Mouse (Mus musculus) heart, postnatal 0 days (tissue): ENCODE data around the gene Rnf26. TPM values are rescaled to one million over a fixed set of nuclear protein-coding genes. Genes with fewer than 3 reads are reported as not detected.

Experiments
- ATAC-seq: fragments of 200-750 bp; cut with Nextera tagmentation; 2 replicates; pipeline ENCODE4 v1.8.0; 2017; ENCODE audit warnings: low read depth, moderate number of reproducible peaks, moderate library complexity; ENCODE audit not compliant: insufficient read depth
- DNase-seq: peaks from one replicate; pipeline ENCODE4 v3.0.0-alpha.2; 2016; ENCODE audit warnings: low spot score
- H3K27ac ChIP-seq: fragments of 300-500 bp; sonication (generic); 2 replicates; pipeline ENCODE4 v1.5.1; 2014; ENCODE audit warnings: low read depth, mild to moderate bottlenecking
- H3K27me3 ChIP-seq: fragments of 300-500 bp; sonication (generic); 2 replicates; pipeline ENCODE4 v1.6.1; 2014; ENCODE audit warnings: low read length, mixed read lengths; ENCODE audit not compliant: control insufficient read depth, insufficient read depth
- H3K36me3 ChIP-seq: fragments of 300-500 bp; sonication (generic); replicated peaks from 2 replicates; pipeline ENCODE4 v1.6.1; 2014; ENCODE audit warnings: low read length, mixed read lengths; ENCODE audit not compliant: control insufficient read depth, insufficient read depth
- H3K4me1 ChIP-seq: fragments of 300-500 bp; sonication (generic); 2 replicates; pipeline ENCODE4 v1.6.1; 2014; ENCODE audit warnings: antibody characterized with exemption; ENCODE audit not compliant: control insufficient read depth, insufficient read depth
- H3K4me2 ChIP-seq: fragments of 300-500 bp; sonication (generic); 2 replicates; pipeline ENCODE4 v1.6.1; 2014; ENCODE audit warnings: low read depth, mild to moderate bottlenecking, low read length, moderate library complexity
- H3K4me3 ChIP-seq: fragments of 300-500 bp; sonication (generic); 2 replicates; pipeline ENCODE4 v1.5.1; 2014; ENCODE audit warnings: low read depth, low read length
- H3K9ac ChIP-seq: fragments of 300-500 bp; sonication (generic); replicated peaks from 2 replicates; pipeline ENCODE4 v1.6.1; 2014; ENCODE audit warnings: low read depth, low read length, mixed read lengths
- H3K9me3 ChIP-seq: fragments of 300-500 bp; sonication (generic); replicated peaks from 2 replicates; pipeline ENCODE4 v1.6.1; 2016; ENCODE audit warnings: low read length; ENCODE audit not compliant: control insufficient read depth
- CTCF ChIP-seq: IDR thresholded peaks from 2 replicates; pipeline ENCODE4 v1.5.1; 2016; ENCODE audit warnings: antibody characterized with exemption, control low read depth, low read depth
- EP300 ChIP-seq: IDR thresholded peaks from 2 replicates; pipeline ENCODE4 v1.6.1; 2016; ENCODE audit warnings: antibody characterized with exemption, low read depth
- WGBS: fragments of 180-500 bp; shearing (Covaris S2); extraction: QIAGEN DNeasy Blood & Tissue Kit; methylation state at CpG from one replicate; pipeline ENCODE4 v1.1.7; 2014; 5-methylcytosine and 5-hydroxymethylcytosine counted together
- polyA plus RNA-seq: library from polyadenylated mRNA; unstranded; fragments of >200 nt; fragmentation: Nextera tagmentation; extraction: Ambion mirVana; gene quantifications from 2 replicates; pipeline ENCODE4 v1.2.1, GENCODE M21; 2015
- total RNA-seq: library from RNA; depleted of rRNA; stranded (reverse); fragments of >200 nt; gene quantifications from 2 replicates; pipeline ENCODE4 v1.2.3, GENCODE M21; 2014; ENCODE audit warnings: low replicate concordance

Gene Rnf26
- total and polyA plus RNA-seq, 2 experiments from 2014 or later: 14.1 to 16.6 TPM

DNA sequence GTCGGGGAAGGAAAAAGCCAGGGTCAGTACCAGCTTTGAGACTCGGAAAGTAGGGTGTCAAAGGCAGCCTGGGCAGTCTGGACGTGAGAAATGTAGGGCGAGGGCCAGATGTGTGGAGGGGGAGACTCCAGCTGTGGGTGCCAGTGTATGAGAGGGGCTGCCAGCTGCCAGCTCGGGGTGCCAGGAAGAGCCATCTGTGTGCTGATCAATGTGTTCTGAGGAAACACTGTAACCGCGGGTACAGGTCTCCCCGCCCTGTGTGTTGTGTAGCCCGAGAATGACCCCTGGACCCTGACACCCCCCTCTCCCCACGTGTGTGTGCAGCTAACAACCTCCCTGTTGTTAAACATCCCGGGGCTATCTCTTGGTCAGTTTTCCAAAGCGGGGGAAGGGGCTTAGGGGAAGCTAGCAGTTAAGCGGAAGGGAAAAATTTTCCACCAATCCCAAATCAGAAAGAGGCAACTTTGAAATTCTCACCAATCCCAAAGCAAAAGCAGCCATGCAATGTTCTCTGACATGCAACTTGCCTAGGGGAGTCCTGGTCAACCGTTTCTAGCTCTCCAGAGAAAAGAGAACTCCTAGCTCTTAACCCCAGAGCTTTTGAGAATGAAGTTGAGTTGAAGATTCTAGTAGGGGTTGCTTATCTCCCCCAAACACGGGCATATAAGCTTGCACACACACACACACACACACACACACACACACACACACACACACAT, 45.9 kb downstream of the Rnf26 start:
- peak; percentile 4; the same call in 1 of the 2 replicates for ATAC-seq
- 2% methylated on average over 15 of the region's 15 CpGs for WGBS
- peak overlapping the region; percentile 39 for H3K27ac ChIP-seq

DNA sequence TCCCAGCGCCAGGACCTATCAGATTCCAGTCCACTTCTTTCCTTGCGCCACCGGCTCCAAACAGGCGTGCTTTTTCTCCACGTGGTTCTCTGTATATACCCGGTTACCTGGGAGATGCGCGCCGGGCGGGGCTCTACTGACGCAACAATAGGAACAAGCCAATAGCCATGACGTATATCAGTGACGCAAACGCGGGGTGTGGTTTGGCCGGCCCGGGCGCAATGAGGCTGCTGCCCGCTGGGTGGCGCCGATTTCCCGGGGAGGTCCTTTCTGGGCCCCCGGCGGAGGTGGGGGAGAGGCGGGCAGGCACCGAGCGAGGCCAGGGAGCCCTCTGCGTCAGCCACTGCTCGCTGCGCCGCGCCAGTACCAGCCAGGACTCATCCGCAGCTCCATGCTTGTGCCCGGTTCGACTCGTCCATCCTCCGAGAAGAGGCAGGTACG, 46.5 kb downstream of the Rnf26 start, which contains the start of gene Usp2:
Gene Usp2 (plus strand): TSS at position 237 of the 441 bp plus-strand sequence.
- DNase-seq (peak; percentile 98), ATAC-seq (peak; percentile 96)
- Histone ChIP-seq H3K9me3 (no peaks in the 10 kb centered on the region), H3K4me1 (peaks cover 22% of the 10 kb centered on the region), H3K4me2 (peak within 1 kb of the TSS; percentile 87), H3K4me3 (peak within 1 kb of the TSS; percentile 50), H3K9ac (peak within 1 kb of the TSS; percentile 49), H3K36me3 (no peaks in the 10 kb centered on the region), H3K27ac (peak within 1 kb of the TSS; percentile 39), H3K27me3 (no peaks in the 10 kb centered on the region)
- under 1% methylated on average over 38 of the region's 38 CpGs for WGBS
- peak; percentile 92 for TF ChIP-seq CTCF
- TF ChIP-seq EP300: peak; percentile 94

More for the DNA sequence above, 45.9 kb downstream of the Rnf26 start:
- Histone ChIP-seq H3K4me2 (peak overlapping the region; percentile 87), H3K4me3 (peak overlapping the region; percentile 50), H3K9me3 (no peaks in the 10 kb centered on the region), H3K27me3 (no peaks in the 10 kb centered on the region), H3K9ac (peak overlapping the region; percentile 49), H3K4me1 (peaks cover 28% of the 10 kb centered on the region), H3K36me3 (no peaks in the 10 kb centered on the region)
- no peak for TF ChIP-seq EP300
- no peak for TF ChIP-seq CTCF
- DNase-seq: peak; percentile 47

DNA sequence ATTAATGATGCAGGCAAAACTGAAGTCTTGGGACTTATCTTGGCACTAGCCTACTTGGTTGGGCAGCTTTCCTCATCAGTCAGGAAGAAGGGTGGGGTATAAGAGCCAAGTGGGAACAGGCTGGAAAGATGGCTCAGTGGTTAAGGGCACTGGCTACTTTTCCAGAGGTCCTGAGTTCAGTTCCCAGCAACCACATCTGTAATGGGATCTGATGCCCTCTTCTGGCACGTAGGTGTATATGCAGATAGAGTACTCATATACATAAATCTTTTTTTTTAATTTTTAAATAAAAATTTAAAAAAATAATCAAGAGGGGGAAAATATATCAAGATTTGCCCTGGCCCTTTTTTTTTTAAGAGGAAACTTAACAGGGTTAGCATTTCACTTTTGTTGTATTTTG, 48.1 kb downstream of the Rnf26 start:
- H3K27ac ChIP-seq: no peak overlapping the region
- ATAC-seq (no peak), DNase-seq (no peak)
- H3K4me2 ChIP-seq: no peak overlapping the region
- H3K36me3 ChIP-seq: no peaks in the 10 kb centered on the region
- no peaks in the 10 kb centered on the region for H3K27me3 ChIP-seq
- H3K4me3 ChIP-seq: no peak overlapping the region
- 22% methylated on average over 1 of the region's 1 CpGs for WGBS
- peaks cover 6% of the 10 kb centered on the region for H3K4me1 ChIP-seq
- H3K9ac ChIP-seq: no peak overlapping the region
- H3K9me3 ChIP-seq: no peaks in the 10 kb centered on the region
- TF ChIP-seq CTCF (no peak), EP300 (no peak)

DNA sequence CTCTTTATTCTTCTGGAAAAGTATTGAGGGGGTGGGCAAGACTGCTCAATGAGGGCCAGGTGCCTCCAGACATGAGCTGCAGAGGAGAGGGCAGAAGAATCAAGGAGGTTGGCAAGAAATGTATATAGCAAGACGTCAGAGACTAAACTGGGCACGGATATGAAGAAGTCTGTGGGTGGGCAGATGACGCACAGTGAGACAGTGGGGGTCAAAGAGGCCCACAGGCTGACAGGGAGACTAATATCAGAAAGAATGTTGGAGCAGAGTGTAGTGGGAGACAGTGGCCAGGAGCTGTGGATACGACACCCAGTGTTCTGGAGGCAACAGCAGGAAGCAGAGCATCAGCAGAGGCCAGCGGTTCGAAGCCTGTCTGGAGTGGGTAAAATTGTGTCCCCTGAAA, 54.7 kb downstream of the Rnf26 start:
- Histone ChIP-seq H3K36me3 (no peaks in the 10 kb centered on the region), H3K27me3 (no peaks in the 10 kb centered on the region), H3K27ac (no peak overlapping the region), H3K4me2 (no peak overlapping the region), H3K9me3 (no peaks in the 10 kb centered on the region), H3K4me1 (no peaks in the 10 kb centered on the region), H3K4me3 (no peak overlapping the region), H3K9ac (no peak overlapping the region)
- TF ChIP-seq EP300 (no peak), CTCF (no peak)
- ATAC-seq: no peak
- DNase-seq: no peak
- 74% methylated on average over 6 of the region's 6 CpGs for WGBS

DNA sequence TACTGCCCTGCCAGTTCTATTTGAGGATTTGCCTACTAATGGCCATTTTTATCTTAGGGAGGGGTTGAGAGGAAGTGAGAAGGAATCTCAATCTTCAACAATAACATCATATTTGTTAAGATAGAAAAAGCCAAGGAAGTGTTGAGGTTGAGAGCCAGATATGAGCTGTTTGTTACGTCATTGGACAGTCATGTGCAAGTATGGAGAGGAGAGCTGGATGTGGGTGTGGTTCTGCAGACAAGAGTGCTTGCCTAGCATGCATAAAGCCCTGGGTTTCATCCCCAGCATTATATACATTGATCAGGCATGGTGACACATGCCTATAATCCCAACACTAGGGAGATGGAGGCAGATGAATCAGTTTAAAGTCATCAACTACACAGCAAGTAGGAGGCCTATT, 59.4 kb downstream of the Rnf26 start:
- WGBS: 27% methylated on average over 1 of the region's 1 CpGs
- no peak overlapping the region for H3K27ac ChIP-seq
- H3K27me3 ChIP-seq: no peaks in the 10 kb centered on the region
- ATAC-seq: no peak
- no peak overlapping the region for H3K4me2 ChIP-seq
- TF ChIP-seq CTCF: no peak
- no peak for TF ChIP-seq EP300
- H3K4me1 ChIP-seq: no peaks in the 10 kb centered on the region
- H3K4me3 ChIP-seq: no peak overlapping the region
- no peak overlapping the region for H3K9ac ChIP-seq
- H3K9me3 ChIP-seq: no peaks in the 10 kb centered on the region
- DNase-seq: no peak
- no peaks in the 10 kb centered on the region for H3K36me3 ChIP-seq

DNA sequence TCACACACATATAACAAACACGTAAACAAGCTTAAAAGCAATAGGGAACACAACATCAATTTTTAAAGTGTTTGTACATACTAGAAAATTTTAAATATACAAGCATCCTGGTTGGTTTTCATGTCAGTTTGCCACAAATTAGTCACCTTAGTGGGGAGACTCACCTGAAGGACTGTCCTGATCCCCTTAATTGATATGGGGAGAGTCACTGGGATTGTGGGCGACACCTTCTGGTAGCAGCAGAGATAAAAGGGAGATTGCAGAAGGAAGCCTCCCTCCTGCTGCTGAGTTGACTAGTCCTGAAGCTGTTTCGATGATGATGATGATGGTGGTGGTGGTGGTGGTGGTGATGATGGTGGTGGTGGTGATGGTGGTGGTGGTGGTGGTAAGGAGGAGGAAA, 60.5 kb downstream of the Rnf26 start:
- Histone ChIP-seq H3K4me3 (no peak overlapping the region), H3K9me3 (no peaks in the 10 kb centered on the region), H3K4me1 (no peaks in the 10 kb centered on the region), H3K9ac (no peak overlapping the region), H3K27ac (no peak overlapping the region), H3K27me3 (no peaks in the 10 kb centered on the region), H3K36me3 (no peaks in the 10 kb centered on the region), H3K4me2 (no peak overlapping the region)
- 60% methylated on average over 3 of the region's 3 CpGs for whole genome bisulfite sequencing
- no peak for TF ChIP-seq CTCF
- no peak for TF ChIP-seq EP300
- ATAC-seq (no peak), DNase-seq (no peak)
